Mouse (Mus musculus): Measurements from ENCODE around the gene Gabarap.

DNA sequence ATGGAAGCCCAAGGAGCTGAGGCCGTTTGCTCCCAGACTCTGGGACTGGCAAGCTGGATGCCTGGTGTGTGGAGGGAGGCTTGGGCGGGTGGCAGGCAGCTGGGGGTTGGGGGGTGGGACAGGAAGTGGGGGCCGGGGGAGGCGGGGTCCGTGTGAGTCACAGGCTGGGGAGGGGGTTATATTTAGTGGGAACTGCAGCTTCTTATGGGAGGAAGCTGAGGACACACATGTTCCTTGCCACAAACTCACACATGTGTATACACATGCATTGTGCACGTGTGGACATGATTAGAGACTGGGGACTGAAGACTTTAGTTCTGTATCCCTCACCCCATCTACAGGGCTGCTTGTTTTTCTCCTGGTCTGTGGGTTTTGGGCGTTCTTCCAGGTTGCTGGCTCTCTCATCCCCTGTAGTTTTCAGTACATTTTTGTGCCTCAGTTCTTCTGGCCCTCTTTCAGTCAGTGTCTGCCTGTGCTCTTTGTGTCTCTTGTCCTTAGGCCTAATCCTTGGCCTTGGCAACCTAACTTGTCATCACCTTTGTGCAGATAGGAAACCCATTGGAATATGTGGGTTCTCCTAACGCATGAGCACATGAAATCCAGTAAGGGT, 29.2 kb downstream of the Gabarap start:
- no peak for TF ChIP-seq ZC3H11A (IDR thresholded peaks at IDR 0.05; ENCODE audit: low read depth, low read length)
- no peak for TF ChIP-seq MAFK (IDR thresholded peaks at IDR 0.05; ENCODE audit: insufficient replicate concordance, low read length)
